Mouse (Mus musculus): Measurements from ENCODE around the gene Mettl18.

The Mettl18 gene

DNA sequence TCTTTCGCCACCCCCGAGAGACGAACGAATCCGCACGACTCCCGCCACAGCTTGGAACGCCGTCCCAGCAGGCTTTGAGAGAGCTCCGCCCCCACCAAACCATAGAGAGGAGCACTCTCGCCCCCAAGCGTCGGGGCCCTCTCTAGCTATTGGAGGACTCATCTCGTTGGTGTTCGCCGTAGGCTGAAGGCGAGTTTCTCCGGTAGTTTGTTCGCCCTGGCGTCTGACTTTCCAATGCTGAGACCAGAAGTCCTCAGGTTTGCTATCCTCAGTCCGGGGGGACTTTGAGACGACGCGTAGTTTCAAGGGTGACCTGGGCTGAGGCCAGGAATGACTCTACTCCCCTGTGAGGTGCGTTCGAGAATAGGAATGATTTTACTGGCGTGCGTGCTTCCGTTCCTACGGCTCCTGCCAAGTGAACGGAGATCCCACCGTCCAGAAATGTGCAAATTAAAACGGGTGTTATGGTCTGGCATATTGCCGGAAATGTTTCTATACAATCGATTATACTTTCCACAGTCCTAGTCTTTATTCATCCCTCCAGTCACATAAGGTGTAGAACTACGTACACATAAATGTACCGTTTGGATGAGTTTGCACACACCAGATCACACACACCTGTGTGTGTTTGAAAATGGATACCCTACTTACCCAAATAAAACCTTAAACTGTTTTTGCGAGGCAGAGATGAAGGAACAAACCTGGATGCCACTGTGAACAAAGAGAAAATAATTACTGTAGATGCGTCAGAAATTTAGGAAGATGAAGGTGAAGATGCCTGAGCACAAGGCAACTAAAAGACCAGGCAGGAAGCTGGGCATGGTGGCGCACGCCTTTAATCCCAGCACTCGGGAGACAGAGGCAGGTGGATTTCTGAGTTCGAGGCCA is at the start of gene Mettl18, which contains the start of gene BC055324:
TSS of gene Mettl18 (plus strand) at position 169 of the 888 bp plus-strand sequence.
TSS of gene BC055324 (minus strand) at position 76 of the 888 bp plus-strand sequence.
- 2% methylated on average over 42 of the region's 43 CpGs for WGBS

DNA sequence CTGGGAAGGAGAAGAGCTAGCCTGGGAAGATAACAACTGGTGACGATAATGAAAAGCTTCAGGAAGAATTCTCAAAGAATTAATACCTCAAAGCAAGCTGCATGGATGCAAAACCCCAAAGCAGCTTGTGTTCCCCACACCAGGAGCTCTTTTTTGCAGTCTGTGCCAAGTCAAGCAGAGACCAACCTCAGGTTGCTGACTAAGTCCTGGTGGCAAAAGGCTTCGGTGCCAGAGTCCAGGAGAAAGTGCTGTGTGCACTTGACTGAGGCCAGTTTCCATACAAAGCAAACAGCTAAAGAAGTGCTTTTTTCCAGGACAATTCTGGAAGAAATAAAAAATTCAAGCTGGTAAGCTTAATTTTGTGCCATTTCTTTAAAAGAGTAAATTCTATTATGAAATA is 41.3 kb upstream of the Mettl18 start:
- WGBS, result 72% methylated on average over 2 of the region's 2 CpGs

DNA sequence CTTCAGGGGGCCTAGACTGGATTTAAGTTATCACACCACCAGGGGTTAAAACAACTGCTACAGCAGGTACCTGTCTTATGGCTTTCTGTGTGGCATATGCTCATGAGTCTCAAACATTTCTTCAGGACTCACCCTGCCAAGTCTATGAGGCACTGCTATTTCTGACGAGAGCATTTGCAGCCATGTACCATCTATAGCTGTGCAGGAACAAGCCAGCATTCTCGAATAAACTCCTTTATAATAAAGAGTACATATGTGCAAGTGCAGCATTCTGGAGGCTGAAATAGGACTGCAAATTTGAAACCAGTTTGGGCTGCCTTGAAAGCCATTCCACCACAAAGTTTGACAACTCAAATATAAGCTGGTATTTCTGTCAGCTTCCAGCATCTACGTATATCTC is 36.7 kb upstream of the Mettl18 start:
- 44% methylated on average over 3 of the region's 3 CpGs for WGBS

GRCm38 (mm10) chr1:163964008-163964689 is 30.5 kb upstream of the Mettl18 start:
- WGBS, result 84% methylated on average over 10 of the region's 10 CpGs

DNA sequence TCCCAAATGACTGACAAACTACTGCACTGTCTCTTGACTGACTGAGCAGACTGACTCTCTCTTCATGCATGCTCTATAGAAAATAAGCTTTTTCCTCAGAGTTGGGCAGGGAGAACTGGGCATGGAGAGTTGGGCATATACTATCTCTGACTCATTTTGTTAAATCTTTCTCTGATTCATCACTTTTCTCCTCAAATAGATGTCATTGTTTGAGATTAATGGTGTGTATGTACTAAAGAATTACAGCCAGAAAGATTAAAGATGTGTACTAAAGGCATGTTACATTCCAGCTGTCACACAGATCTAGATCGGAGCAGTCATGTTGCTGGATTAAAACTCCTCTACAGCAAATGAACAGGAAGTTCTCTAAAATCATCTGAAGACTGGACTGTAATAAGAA is 20.2 kb upstream of the Mettl18 start:
- WGBS, result 81% methylated on average over 1 of the region's 1 CpGs

- WGBS, result 95% methylated on average over 2 of the region's 2 CpGs
These were observed 19.6 kb upstream of the Mettl18 start for GRCm38 (mm10) chr1:163975088-163975487.

- WGBS, result 86% methylated on average over 1 of the region's 1 CpGs
These were observed 18.2 kb upstream of the Mettl18 start for GRCm38 (mm10) chr1:163976515-163976914.

DNA sequence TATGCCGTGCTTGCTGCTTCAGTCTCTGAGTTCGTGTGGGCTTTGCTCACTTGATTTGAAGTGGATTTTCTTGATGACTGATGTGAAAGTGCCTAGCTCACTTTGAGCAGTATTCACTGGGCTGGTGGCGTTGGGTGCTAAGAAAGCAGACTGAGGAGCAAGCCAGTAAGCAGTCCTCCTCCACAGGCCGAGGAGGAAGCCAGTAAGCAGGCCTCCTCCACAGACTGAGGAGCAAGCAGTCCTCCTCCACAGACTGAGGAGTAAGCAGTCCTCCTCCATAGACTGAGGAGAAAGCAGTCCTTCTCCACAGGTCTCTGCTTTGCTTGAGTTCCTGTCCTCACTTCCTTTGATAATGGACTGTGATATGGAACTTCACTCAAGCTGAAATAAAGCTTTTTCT is 2.3 kb upstream of the Mettl18 start:
- 80% methylated on average over 4 of the region's 4 CpGs for WGBS

GRCm38 (mm10) chr1:163994173-163994720 is 442 bp upstream of the Mettl18 start:
- WGBS, result 1% methylated on average over 38 of the region's 38 CpGs

DNA sequence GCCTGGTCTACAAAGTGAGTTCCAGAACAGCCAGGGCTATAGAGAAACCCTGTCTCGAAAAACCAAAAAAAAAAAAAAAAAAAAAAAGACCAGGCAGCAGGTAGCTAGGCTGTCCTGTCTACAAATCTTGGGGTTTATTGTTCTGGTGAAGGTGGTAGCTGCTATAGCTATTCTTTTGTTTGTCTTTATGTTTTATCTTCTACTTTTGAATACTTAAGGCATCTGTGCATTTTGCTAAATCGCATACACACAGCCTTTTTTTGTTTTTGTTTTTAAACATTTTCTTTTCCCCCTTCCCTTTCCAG is 872 bp downstream of the Mettl18 start:
- WGBS, result 48% methylated on average over 2 of the region's 2 CpGs

DNA sequence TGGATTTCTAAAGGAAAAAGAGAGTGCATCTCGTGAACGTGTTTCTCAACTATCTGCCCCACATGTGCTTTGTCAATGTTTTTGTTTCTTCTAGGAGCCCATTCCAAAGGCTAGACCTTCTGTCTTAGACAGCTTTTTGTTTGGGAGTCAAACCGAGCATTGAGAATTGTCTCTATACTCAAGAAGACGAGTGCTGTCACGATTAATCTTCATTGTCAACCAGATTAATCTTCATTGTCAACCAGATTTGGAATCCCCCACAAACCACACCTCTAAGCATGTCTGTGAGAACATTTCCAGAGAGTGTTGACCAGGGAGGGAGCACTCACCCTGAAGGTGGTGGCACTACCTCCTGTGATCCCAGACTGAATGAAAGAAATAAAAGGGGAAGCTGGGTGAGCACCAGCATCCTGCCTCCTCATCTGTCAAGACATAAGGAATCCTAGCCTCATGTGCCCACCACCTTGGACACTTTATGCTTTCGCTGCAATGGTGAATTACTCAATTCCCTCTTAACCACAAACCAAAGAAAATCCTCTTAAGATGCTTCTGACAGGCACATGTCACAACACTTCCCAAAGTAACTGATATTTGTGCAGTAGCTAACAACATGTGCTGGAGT is 7.3 kb downstream of the Mettl18 start:
- 72% methylated on average over 6 of the region's 6 CpGs for WGBS

GRCm38 (mm10) chr1:164004311-164004710 is 9.6 kb downstream of the Mettl18 start:
- 80% methylated on average over 3 of the region's 3 CpGs for whole genome bisulfite sequencing

GRCm38 (mm10) chr1:164009235-164009634 is 14.5 kb downstream of the Mettl18 start:
- WGBS, result 43% methylated on average over 2 of the region's 2 CpGs

DNA sequence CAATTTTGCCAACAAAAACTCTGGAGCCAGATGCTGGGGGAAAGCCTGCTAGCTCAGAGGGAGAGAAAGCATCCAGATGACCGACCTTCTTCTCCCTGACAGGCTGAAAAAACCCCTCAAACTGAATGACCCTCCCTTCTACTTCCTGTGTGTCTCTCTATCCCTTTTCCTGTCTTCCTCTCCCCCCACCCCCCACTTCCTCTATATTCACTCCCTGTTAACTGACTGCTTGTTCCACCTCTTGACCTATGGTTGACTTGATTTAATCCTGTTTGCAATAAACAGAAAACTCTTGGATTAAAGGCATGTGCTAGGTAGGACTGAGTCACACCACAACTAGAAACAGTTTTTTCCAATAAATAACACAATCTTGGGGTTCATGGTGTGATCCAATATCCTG is 19.9 kb downstream of the Mettl18 start:
- WGBS, result 79% methylated on average over 1 of the region's 1 CpGs

DNA sequence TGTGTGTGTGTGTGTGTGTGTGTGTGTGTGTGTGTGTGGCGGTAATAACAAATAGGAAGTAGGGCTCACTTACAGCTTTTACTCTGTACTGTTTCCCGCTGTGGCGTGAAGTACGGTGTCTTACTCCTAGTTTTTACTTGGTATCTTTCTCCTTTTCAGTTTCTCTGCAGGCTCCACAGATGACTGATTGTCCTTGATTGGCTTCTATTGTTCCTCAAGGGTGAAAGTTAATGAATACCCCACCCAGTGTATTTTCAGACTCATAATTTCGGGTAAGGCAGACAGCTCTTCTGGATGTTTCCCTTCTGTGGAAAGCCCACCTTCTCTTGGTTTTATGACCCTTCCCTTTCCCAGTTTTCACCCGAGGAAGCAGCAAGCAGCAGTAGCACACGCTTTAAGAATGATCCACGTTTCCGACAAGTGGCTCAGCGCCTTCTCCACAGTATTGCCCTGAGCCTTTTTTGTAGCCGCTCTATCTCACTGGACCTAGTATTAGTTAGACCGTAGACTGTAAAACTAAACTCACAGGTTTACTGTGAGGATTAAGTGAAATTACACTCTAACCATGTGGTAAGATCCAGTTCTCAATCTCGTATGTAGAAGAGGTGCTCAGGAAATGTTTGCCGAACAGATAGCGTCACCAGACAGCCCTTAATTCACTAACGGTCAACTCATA is 23.7 kb downstream of the Mettl18 start:
- 89% methylated on average over 16 of the region's 16 CpGs for WGBS

DNA sequence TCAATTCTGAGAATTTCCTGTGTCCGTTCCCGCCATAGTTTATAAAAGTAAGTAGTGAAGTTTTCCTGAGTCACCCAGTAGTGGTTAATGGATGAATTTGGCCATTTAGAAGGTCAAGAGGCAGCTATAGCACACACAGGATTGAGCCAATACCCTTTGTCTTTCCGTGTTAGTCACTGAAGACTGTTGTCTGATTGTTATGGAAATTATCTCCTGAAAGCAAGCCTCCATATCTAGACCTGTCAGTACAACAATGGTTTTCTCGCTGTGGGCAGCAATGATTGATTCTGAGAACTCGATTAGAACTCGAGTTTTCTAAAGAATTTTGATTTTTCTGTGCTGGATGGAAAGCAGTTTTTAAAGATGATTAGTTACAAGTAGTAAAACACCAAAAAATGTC is 25.1 kb downstream of the Mettl18 start:
- WGBS, result 68% methylated on average over 6 of the region's 6 CpGs

- WGBS, result 77% methylated on average over 3 of the region's 3 CpGs
These were observed 26.1 kb downstream of the Mettl18 start for GRCm38 (mm10) chr1:164020746-164021145.

DNA sequence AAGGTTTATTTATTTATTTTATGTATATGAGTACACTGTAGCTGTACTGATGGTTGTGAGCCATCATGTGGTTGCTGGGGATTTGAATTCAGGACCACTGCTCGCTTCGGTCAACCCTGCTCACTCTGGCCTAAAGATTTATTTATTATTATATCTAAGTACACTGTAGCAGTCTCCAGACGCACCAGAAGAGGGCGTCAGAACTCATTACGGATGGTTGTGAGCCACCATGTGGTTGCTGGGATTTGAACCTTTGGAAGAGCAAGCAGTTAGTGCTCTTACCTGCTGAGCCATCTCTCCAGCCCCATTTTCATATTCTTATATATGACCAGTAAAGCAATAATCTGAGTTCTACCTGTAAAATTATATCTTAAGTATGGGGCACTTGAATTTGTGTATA is 27.4 kb downstream of the Mettl18 start:
- 84% methylated on average over 5 of the region's 5 CpGs for WGBS

GRCm38 (mm10) chr1:164025685-164026084 is 31.0 kb downstream of the Mettl18 start:
- 93% methylated on average over 4 of the region's 4 CpGs for WGBS

DNA sequence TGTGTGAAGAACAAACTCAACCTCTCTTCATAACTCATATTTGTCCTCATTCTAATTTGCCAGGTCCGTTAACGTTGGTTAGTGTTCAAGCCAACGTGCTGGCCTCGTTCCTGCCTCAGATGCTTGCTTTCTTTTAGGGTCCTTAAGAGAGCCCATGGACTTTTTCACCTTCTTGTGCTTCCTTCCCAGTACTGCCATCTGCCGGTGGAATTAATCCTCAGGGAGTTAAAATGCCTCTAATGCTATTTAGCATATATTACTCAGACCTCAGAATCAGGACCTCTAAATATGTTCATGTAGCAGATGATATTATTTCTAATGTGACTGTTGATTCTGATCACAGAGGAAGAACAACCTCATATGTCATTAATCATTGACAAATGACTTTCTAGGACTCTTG is 32.7 kb downstream of the Mettl18 start:
- WGBS, result 65% methylated on average over 5 of the region's 5 CpGs

DNA sequence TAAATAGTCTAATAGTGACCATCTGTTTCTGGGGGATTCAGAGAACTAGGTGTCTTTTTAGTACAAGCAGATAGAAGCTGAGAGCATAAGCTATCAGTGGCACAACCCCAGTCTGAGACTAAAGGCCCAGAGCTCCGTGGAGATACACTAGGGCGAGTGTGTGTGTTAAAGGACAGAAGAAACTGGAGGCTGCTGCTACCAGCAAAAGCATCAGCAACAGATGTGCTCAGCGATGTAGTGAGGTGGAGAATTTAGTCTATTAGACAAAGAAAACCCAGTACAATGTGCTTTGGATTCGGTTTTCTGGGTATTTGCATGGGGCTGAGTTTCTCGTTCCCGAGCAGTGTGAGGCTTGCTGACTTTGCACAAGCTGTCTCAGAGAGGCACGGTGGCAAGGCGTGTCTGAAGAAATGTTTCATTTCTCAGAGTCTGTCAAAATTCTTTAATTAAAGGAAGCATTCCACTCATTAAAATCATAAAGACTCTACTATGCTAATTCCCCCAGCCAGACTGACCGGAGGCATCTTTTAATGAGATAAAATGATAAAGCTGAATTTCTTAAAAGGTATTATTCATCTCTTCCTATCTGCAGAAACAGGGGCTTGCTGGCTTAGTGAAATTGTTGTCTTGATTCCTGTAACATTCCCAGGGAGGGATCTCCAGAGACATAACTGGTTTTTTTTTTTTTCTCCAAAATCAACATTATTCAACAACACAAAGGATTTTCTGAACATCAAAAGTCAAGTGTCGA is 45.9 kb downstream of the Mettl18 start:
- 71% methylated on average over 10 of the region's 10 CpGs for WGBS
